Mouse (Mus musculus): Measurements from ENCODE around the gene Hsf5. TPM values are rescaled to one million over a fixed set of nuclear protein-coding genes. Genes with fewer than 3 reads are reported as not detected.

The Hsf5 gene
- total RNA-seq, 2 experiments from 2014 or later = 0.54 to 0.82 TPM

GRCm38 (mm10) chr11:87638793-87639192, 21.8 kb downstream of the Hsf5 start:
- intact Hi-C loops (cut with DNase I) = no loop called here
- no peak for DNase-seq

- intact Hi-C loops (cut with DNase I) = no loop called here
- DNase-seq = peak; percentile 34
Measured at GRCm38 (mm10) chr11:87639206-87639605, 22.2 kb downstream of the Hsf5 start.

GRCm38 (mm10) chr11:87642865-87643264, 25.9 kb downstream of the Hsf5 start:
- no peak for DNase-seq
- intact Hi-C loops (cut with DNase I) = no loop called here

GRCm38 (mm10) chr11:87654693-87655092, 37.7 kb downstream of the Hsf5 start:
- DNase-seq = no peak
- intact Hi-C loops (cut with DNase I) = no loop called here

- DNase-seq = no peak
- intact Hi-C loops (cut with DNase I) = no loop called here
Measured at GRCm38 (mm10) chr11:87659216-87659615, 42.3 kb downstream of the Hsf5 start.

GRCm38 (mm10) chr11:87662407-87662806, 45.4 kb downstream of the Hsf5 start, which contains the start of gene Rnf43:
Rnf43 (plus strand) TSS chr11:87662722.
- intact Hi-C loops (cut with DNase I) = loop anchor here (5.0 kb wide), 1 partner anchor 60 kb away; no protein-coding TSS in a partner anchor
- DNase-seq = peak; percentile 83

- DNase-seq = no peak
- intact Hi-C loops (cut with DNase I) = loop anchor here (5.0 kb wide), 1 partner anchor 59 kb away; no protein-coding TSS in a partner anchor
Measured at GRCm38 (mm10) chr11:87662822-87663221, 45.9 kb downstream of the Hsf5 start.

GRCm38 (mm10) chr11:87663948-87664347, 47.0 kb downstream of the Hsf5 start:
- intact Hi-C loops (cut with DNase I) = loop anchor here (5.0 kb wide), 1 partner anchor 58 kb away; no protein-coding TSS in a partner anchor
- no peak for DNase-seq

- no peak for DNase-seq
- intact Hi-C loops (cut with DNase I) = loop anchor here (5.0 kb wide), 1 partner anchor 58 kb away; no protein-coding TSS in a partner anchor
Measured at GRCm38 (mm10) chr11:87664521-87664920, 47.6 kb downstream of the Hsf5 start.

GRCm38 (mm10) chr11:87665224-87665623, 48.3 kb downstream of the Hsf5 start:
- DNase-seq = no peak
- intact Hi-C loops (cut with DNase I) = no loop called here

- no peak for DNase-seq
- intact Hi-C loops (cut with DNase I) = no loop called here
Measured at GRCm38 (mm10) chr11:87665658-87666057, 48.7 kb downstream of the Hsf5 start.

GRCm38 (mm10) chr11:87666256-87667035, 49.5 kb downstream of the Hsf5 start:
- DNase-seq = no peak
- intact Hi-C loops (cut with DNase I) = no loop called here

GRCm38 (mm10) chr11:87667107-87668090, 50.4 kb downstream of the Hsf5 start:
- intact Hi-C loops (cut with DNase I) = no loop called here
- DNase-seq = no peak

- no peak for DNase-seq
- intact Hi-C loops (cut with DNase I) = no loop called here
Measured at GRCm38 (mm10) chr11:87673282-87673681, 56.3 kb downstream of the Hsf5 start.

GRCm38 (mm10) chr11:87675606-87676005, 58.6 kb downstream of the Hsf5 start:
- DNase-seq = no peak
- intact Hi-C loops (cut with DNase I) = no loop called here

- no peak for DNase-seq
- intact Hi-C loops (cut with DNase I) = no loop called here
Measured at GRCm38 (mm10) chr11:87677756-87678155, 60.8 kb downstream of the Hsf5 start.

- DNase-seq = no peak
- intact Hi-C loops (cut with DNase I) = no loop called here
Measured at GRCm38 (mm10) chr11:87678545-87678944, 61.6 kb downstream of the Hsf5 start.

- intact Hi-C loops (cut with DNase I) = no loop called here
Measured at GRCm38 (mm10) chr11:87678976-87679375, 62.0 kb downstream of the Hsf5 start.

GRCm38 (mm10) chr11:87680786-87681185, 63.8 kb downstream of the Hsf5 start:
- DNase-seq = no peak
- intact Hi-C loops (cut with DNase I) = no loop called here

More at GRCm38 (mm10) chr11:87678976-87679375, 62.0 kb downstream of the Hsf5 start:
- DNase-seq = no peak

GRCm38 (mm10) chr11:87682096-87682495, 65.1 kb downstream of the Hsf5 start:
- intact Hi-C loops (cut with DNase I) = no loop called here
- DNase-seq = no peak
